Mouse (Mus musculus) limb, embryonic 12.5 days (tissue): ENCODE data around the gene Atp5f1. TPM values are rescaled to one million over a fixed set of nuclear protein-coding genes. Genes with fewer than 3 reads are reported as not detected.

ENCODE experiments used
- ATAC-seq: fragments of 200-750 bp; cut with Nextera tagmentation; 2 replicates; pipeline ENCODE4 v1.8.0; 2017; ENCODE audit warnings: low read depth, moderate TSS enrichment; ENCODE audit not compliant: insufficient number of reproducible peaks, insufficient read depth, low FRiP score, low TSS enrichment
- H3K27ac ChIP-seq: fragments of 300-500 bp; sonication (generic); 2 replicates; pipeline ENCODE4 v1.5.1; 2016; ENCODE audit warnings: mild to moderate bottlenecking, moderate library complexity
- H3K27me3 ChIP-seq: fragments of 300-500 bp; sonication (generic); 2 replicates; pipeline ENCODE4 v1.6.1; 2016; ENCODE audit warnings: mild to moderate bottlenecking, moderate library complexity
- H3K36me3 ChIP-seq: fragments of 300-500 bp; sonication (generic); 2 replicates; pipeline ENCODE4 v1.6.1; 2016; ENCODE audit warnings: mild to moderate bottlenecking, moderate library complexity
- H3K4me1 ChIP-seq: fragments of 300-500 bp; sonication (generic); replicated peaks from 2 replicates; pipeline ENCODE4 v1.6.1; 2016
- H3K4me2 ChIP-seq: fragments of 300-500 bp; sonication (generic); 2 replicates; pipeline ENCODE4 v1.6.1; 2016; ENCODE audit warnings: mild to moderate bottlenecking, moderate library complexity
- H3K4me3 ChIP-seq: fragments of 300-500 bp; sonication (generic); replicated peaks from 2 replicates; pipeline ENCODE4 v1.5.1; 2016; ENCODE audit warnings: mild to moderate bottlenecking
- H3K9ac ChIP-seq: fragments of 300-500 bp; sonication (generic); replicated peaks from 2 replicates; pipeline ENCODE4 v1.6.1; 2016; ENCODE audit warnings: mild to moderate bottlenecking, moderate library complexity
- H3K9me3 ChIP-seq: fragments of 300-500 bp; sonication (generic); 2 replicates; pipeline ENCODE4 v1.6.1; 2016; ENCODE audit warnings: mild to moderate bottlenecking, moderate library complexity
- WGBS: fragments of 180-500 bp; shearing (Covaris S2); methylation state at CpG from one replicate; pipeline ENCODE4 v1.1.7; 2016; 5-methylcytosine and 5-hydroxymethylcytosine counted together
- polyA plus RNA-seq: library from polyadenylated mRNA; unstranded; fragments of >200 nt; fragmentation: Nextera tagmentation; extraction: Ambion mirVana; gene quantifications from 2 replicates; pipeline ENCODE4 v1.2.1, GENCODE M21; 2016

Atp5f1 gene
- polyA plus RNA-seq, 1 experiment from 2014 or later: 461 TPM

GRCm38 (mm10) chr3:105913839-105914681, 45.8 kb downstream of the Atp5f1 start:
- WGBS: 68% methylated on average over 10 of the region's 10 CpGs
- H3K36me3 ChIP-seq: no peaks in the 10 kb centered on the region
- ATAC-seq: no peak

GRCm38 (mm10) chr3:105912097-105912880, 47.6 kb downstream of the Atp5f1 start:
- 74% methylated on average over 9 of the region's 9 CpGs for WGBS
- Histone ChIP-seq H3K4me1 (no peaks in the 10 kb centered on the region), H3K4me3 (no peak overlapping the region), H3K36me3 (no peaks in the 10 kb centered on the region), H3K27ac (no peak overlapping the region), H3K27me3 (no peaks in the 10 kb centered on the region), H3K9ac (no peak overlapping the region), H3K9me3 (no peaks in the 10 kb centered on the region), H3K4me2 (no peak overlapping the region)
- no peak for ATAC-seq

More at GRCm38 (mm10) chr3:105913839-105914681, 45.8 kb downstream of the Atp5f1 start:
- Histone ChIP-seq H3K27ac (no peak overlapping the region), H3K27me3 (no peaks in the 10 kb centered on the region), H3K9ac (no peak overlapping the region), H3K4me3 (no peak overlapping the region), H3K9me3 (no peaks in the 10 kb centered on the region), H3K4me1 (no peaks in the 10 kb centered on the region), H3K4me2 (no peak overlapping the region)

- H3K9me3 ChIP-seq: no peaks in the 10 kb centered on the region
- no peak overlapping the region for H3K4me3 ChIP-seq
- WGBS: 79% methylated on average over 11 of the region's 11 CpGs
- no peaks in the 10 kb centered on the region for H3K36me3 ChIP-seq
- ATAC-seq: no peak
- no peak overlapping the region for H3K4me2 ChIP-seq
- H3K4me1 ChIP-seq: no peaks in the 10 kb centered on the region
- no peaks in the 10 kb centered on the region for H3K27me3 ChIP-seq
- H3K9ac ChIP-seq: no peak overlapping the region
- H3K27ac ChIP-seq: no peak overlapping the region
Measured at GRCm38 (mm10) chr3:105910519-105911190, 49.2 kb downstream of the Atp5f1 start.

- Histone ChIP-seq H3K4me1 (no peaks in the 10 kb centered on the region), H3K4me3 (no peak overlapping the region), H3K36me3 (no peaks in the 10 kb centered on the region), H3K27ac (no peak overlapping the region), H3K9ac (no peak overlapping the region), H3K4me2 (no peak overlapping the region), H3K27me3 (no peaks in the 10 kb centered on the region), H3K9me3 (no peaks in the 10 kb centered on the region)
- ATAC-seq: no peak
- 79% methylated on average over 4 of the region's 4 CpGs for WGBS
Measured at GRCm38 (mm10) chr3:105908976-105909375, 50.9 kb downstream of the Atp5f1 start.

- Histone ChIP-seq H3K9ac (no peak overlapping the region), H3K9me3 (no peaks in the 10 kb centered on the region)
Measured at GRCm38 (mm10) chr3:105907956-105908655, 51.8 kb downstream of the Atp5f1 start.

GRCm38 (mm10) chr3:105904721-105905120, 55.2 kb downstream of the Atp5f1 start:
- ATAC-seq: no peak
- WGBS: 90% methylated on average over 9 of the region's 9 CpGs

More at GRCm38 (mm10) chr3:105907956-105908655, 51.8 kb downstream of the Atp5f1 start:
- Histone ChIP-seq H3K27ac (no peak overlapping the region), H3K4me1 (no peaks in the 10 kb centered on the region), H3K4me2 (no peak overlapping the region), H3K27me3 (no peaks in the 10 kb centered on the region), H3K4me3 (no peak overlapping the region), H3K36me3 (no peaks in the 10 kb centered on the region)
- ATAC-seq: no peak
- 75% methylated on average over 9 of the region's 9 CpGs for WGBS

GRCm38 (mm10) chr3:105904213-105904612, 55.7 kb downstream of the Atp5f1 start:
- no peak overlapping the region for H3K4me2 ChIP-seq
- H3K9me3 ChIP-seq: no peaks in the 10 kb centered on the region
- 80% methylated on average over 4 of the region's 4 CpGs for WGBS
- H3K36me3 ChIP-seq: no peaks in the 10 kb centered on the region
- no peaks in the 10 kb centered on the region for H3K27me3 ChIP-seq
- H3K27ac ChIP-seq: no peak overlapping the region
- no peak overlapping the region for H3K4me3 ChIP-seq
- no peak for ATAC-seq
- no peak overlapping the region for H3K9ac ChIP-seq
- no peaks in the 10 kb centered on the region for H3K4me1 ChIP-seq

More at GRCm38 (mm10) chr3:105904721-105905120, 55.2 kb downstream of the Atp5f1 start:
- Histone ChIP-seq H3K9ac (no peak overlapping the region), H3K4me1 (no peaks in the 10 kb centered on the region), H3K9me3 (no peaks in the 10 kb centered on the region), H3K36me3 (no peaks in the 10 kb centered on the region), H3K4me2 (no peak overlapping the region), H3K27me3 (no peaks in the 10 kb centered on the region), H3K27ac (no peak overlapping the region), H3K4me3 (no peak overlapping the region)

- no peaks in the 10 kb centered on the region for H3K9me3 ChIP-seq
- H3K27me3 ChIP-seq: no peaks in the 10 kb centered on the region
- 72% methylated on average over 4 of the region's 4 CpGs for WGBS
- no peak for ATAC-seq
- no peak overlapping the region for H3K27ac ChIP-seq
- H3K36me3 ChIP-seq: no peaks in the 10 kb centered on the region
- H3K9ac ChIP-seq: no peak overlapping the region
- no peaks in the 10 kb centered on the region for H3K4me1 ChIP-seq
- no peak overlapping the region for H3K4me3 ChIP-seq
- no peak overlapping the region for H3K4me2 ChIP-seq
Measured at GRCm38 (mm10) chr3:105901468-105901867, 58.4 kb downstream of the Atp5f1 start.

GRCm38 (mm10) chr3:105900716-105901115, 59.2 kb downstream of the Atp5f1 start:
- Histone ChIP-seq H3K4me1 (no peaks in the 10 kb centered on the region), H3K27me3 (no peaks in the 10 kb centered on the region), H3K4me2 (no peak overlapping the region), H3K4me3 (no peak overlapping the region), H3K9ac (no peak overlapping the region), H3K9me3 (no peaks in the 10 kb centered on the region), H3K27ac (no peak overlapping the region), H3K36me3 (no peaks in the 10 kb centered on the region)
- WGBS: 84% methylated on average over 3 of the region's 3 CpGs
- no peak for ATAC-seq

GRCm38 (mm10) chr3:105900266-105900665, 59.6 kb downstream of the Atp5f1 start:
- Histone ChIP-seq H3K4me2 (no peak overlapping the region), H3K4me1 (no peaks in the 10 kb centered on the region), H3K36me3 (no peaks in the 10 kb centered on the region), H3K27me3 (no peaks in the 10 kb centered on the region), H3K27ac (no peak overlapping the region), H3K9me3 (no peaks in the 10 kb centered on the region), H3K4me3 (no peak overlapping the region), H3K9ac (no peak overlapping the region)
- no peak for ATAC-seq
- WGBS: 79% methylated on average over 6 of the region's 6 CpGs
